Mouse (Mus musculus): ENCODE results near the gene Ifna2. TPM values are rescaled to one million over a fixed set of nuclear protein-coding genes. Genes with fewer than 3 reads are reported as not detected.

Ifna2 gene
- total RNA-seq (2017) = not detected in 2 replicates

GRCm38 (mm10) chr4:88683812-88684211 is at the start of gene Ifna2:
TSS of gene Ifna2 (minus strand) at chr4:88683912.
- ATAC-seq (ENCODE audit: extremely low read depth, insufficient number of reproducible peaks, low FRiP score, poor library complexity, severe bottlenecking) = no peak

DNA sequence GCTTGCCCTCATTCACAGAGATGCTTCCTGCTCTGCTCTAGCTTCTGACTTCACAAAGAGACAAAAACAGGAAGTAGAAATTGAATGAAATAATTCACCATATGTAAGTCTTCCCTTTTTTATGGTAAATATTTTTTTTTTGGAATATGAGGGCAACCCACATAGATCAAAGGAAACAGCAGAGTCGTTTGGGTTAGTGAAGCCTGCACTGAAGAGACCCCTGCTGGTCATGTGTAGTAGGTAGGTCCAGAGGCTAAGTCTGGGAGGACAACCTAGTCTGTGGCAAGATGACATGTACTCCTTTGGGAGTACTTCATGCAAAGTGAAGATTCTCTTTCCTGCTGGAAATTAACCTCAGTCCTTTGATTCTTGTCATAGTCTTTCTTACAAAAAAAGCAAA is 43.6 kb upstream of the Ifna2 start:
- peak; percentile 85 for ATAC-seq (ENCODE audit: extremely low read depth, insufficient number of reproducible peaks, low FRiP score, poor library complexity, severe bottlenecking)

DNA sequence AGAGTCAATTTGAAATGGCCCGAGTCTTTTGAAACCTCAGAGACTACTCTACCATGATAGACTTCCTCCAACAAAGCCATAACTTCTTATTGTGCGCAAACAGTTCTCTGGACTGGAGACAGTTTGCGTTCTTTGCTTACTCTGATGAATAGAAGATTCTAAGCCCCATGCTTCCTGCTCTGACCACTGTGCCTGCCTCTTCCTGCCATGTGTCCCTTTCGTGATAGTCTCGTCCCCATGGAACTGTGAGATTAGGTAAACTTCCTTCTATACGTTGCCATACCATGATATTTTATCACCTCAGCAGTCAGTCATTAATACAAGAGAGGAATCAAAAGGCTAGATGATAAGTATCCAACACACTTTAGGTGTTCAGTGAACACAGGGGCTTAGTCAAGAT is 43.0 kb upstream of the Ifna2 start:
- no peak for ATAC-seq (ENCODE audit: extremely low read depth, insufficient number of reproducible peaks, low FRiP score, poor library complexity, severe bottlenecking)

GRCm38 (mm10) chr4:88723497-88724090 is 39.9 kb upstream of the Ifna2 start:
- no peak for ATAC-seq (ENCODE audit: extremely low read depth, insufficient number of reproducible peaks, low FRiP score, poor library complexity, severe bottlenecking)

- peak; percentile 96 for ATAC-seq (ENCODE audit: extremely low read depth, insufficient number of reproducible peaks, low FRiP score, poor library complexity, severe bottlenecking)
Measured at GRCm38 (mm10) chr4:88721791-88722721, 38.3 kb upstream of the Ifna2 start, which contains the start of the genes Gm26566 and Klhl9. TSS of gene Gm26566 (plus strand) at chr4:88721805. TSS of gene Klhl9 (minus strand) at chr4:88722465.

DNA sequence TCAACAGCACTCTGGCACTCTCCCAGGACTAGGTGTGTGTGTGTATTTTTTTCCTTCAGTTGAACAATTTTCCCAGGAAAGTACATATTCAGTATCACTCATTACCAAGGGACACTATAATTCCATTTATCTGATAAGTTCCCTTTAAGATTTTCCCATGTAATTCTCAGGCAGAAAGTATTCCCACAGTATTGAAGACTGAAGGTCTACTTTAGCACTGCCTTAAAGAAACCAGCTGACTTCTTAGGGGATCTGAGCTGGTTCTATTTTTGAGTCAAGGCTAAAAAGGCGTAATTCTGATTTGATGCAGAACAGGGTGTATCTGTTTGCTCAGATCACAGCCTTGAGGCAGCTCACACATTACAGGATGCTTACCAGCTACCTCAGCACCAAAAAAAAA is 35.0 kb upstream of the Ifna2 start:
- ATAC-seq (ENCODE audit: extremely low read depth, insufficient number of reproducible peaks, low FRiP score, poor library complexity, severe bottlenecking) = no peak

GRCm38 (mm10) chr4:88715059-88715458 is 31.3 kb upstream of the Ifna2 start:
- no peak for ATAC-seq (ENCODE audit: extremely low read depth, insufficient number of reproducible peaks, low FRiP score, poor library complexity, severe bottlenecking)

DNA sequence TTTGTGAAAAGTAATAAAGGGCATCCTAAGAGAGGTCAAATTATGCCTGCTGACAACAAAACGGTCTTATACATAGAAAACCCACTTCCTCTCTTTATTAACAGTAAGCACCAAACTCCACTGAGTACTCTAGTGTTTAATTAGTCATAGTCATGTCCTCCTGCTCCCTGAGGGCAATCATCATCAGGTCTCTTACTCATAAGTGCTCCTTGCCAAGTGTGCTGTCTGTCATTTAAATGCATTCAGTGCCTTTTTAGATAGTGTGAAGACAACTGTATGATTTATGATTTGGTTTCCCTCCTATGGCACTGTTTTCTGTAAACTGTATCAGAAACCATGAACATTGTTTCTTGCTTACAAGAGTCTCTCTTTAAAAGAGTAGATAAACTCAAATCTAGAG is 30.6 kb upstream of the Ifna2 start:
- no peak for ATAC-seq (ENCODE audit: extremely low read depth, insufficient number of reproducible peaks, low FRiP score, poor library complexity, severe bottlenecking)

DNA sequence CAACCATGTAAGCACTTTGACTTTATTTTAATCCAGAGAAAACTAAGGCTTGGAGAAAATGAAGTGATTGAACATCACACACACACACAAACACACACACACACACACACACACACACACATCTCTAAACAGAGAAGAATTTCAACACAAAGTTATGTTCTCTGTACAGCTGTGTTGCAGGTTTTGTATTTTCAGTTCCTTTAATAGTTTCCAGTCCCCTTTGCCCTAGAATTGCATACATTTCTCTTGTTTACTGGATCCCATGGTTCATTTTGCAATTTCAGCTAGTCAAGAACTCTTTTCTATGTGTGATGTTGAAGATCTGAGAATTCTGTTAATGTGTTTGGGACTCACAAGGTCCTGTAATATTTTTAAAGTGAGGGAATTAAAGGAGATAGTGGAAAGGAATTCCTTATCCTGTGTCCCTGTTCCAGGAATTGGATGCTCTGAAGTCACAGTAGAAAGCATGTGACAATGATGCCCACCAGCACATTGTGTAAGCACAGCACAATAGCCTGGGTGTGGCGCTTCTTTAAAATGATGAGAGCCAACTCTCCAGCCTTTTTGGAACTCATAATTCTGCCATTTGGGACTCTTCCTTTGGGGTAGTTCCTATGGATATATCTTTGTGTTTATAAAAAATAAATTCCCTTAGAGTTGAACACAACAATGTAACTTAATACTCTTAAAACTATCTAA is 23.6 kb upstream of the Ifna2 start:
- ATAC-seq (ENCODE audit: extremely low read depth, insufficient number of reproducible peaks, low FRiP score, poor library complexity, severe bottlenecking) = no peak

DNA sequence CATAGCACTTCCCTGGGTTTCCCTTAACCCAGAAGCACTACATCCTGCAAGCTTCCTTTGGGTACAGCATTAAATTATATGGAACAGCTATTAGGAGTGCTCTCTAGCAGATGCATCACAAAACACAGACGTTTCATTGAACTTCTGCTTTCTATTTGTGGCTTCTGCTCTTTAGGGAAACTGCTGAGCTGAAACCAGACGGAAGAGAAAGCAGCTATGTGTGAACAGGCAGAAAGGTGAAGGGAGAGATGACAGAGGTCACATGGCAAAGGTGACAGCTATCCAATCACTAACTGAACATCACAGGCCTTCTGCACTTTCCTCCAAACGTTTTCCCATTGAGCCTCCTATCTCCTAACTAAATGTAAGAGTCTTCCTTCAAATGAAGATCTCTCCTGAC is 22.2 kb upstream of the Ifna2 start:
- ATAC-seq (ENCODE audit: extremely low read depth, insufficient number of reproducible peaks, low FRiP score, poor library complexity, severe bottlenecking) = peak; percentile 92

- ATAC-seq (ENCODE audit: extremely low read depth, insufficient number of reproducible peaks, low FRiP score, poor library complexity, severe bottlenecking) = no peak
Measured at GRCm38 (mm10) chr4:88699301-88699700, 15.6 kb upstream of the Ifna2 start.

DNA sequence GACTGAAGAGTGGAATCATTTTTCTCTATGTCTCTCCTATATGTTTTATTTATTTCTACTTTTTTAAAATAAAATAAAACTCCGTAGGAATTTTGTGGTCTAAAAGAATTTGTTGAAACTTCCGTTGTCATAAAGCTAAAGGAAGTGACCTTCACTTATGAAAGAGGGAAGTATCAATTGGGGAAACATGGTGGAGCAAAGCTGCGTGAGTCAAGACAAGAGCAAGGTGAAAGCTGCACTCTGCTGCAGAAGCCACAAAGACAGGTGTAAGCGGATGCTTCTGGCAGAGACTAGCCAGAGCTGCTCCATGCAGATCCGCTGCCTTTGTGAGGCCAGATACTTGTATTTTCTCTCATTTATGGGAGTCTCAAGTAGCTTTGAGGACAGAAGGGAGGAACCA is 15.1 kb upstream of the Ifna2 start:
- peak; percentile 62; the same call in 1 of the 2 replicates for ATAC-seq (ENCODE audit: extremely low read depth, insufficient number of reproducible peaks, low FRiP score, poor library complexity, severe bottlenecking)

DNA sequence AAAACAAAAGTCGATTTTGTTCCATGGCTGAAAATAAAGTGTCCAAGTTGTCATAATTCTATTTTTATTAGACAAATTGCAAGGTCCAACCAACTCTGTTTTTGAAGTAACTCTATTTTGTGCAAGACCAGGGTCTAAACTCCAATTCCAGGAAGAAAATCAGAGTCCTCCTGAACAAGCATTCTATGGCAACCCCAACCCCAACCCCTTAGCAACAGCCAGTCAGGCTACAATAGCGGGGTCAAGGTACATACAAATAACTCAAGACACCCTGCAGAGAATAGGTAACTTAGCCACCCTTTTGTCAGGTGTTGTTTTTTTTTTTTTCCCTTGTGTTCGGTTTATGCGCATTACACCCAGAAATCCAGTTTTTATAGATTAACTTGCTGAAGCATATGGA is 14.0 kb upstream of the Ifna2 start:
- ATAC-seq (ENCODE audit: extremely low read depth, insufficient number of reproducible peaks, low FRiP score, poor library complexity, severe bottlenecking) = no peak

DNA sequence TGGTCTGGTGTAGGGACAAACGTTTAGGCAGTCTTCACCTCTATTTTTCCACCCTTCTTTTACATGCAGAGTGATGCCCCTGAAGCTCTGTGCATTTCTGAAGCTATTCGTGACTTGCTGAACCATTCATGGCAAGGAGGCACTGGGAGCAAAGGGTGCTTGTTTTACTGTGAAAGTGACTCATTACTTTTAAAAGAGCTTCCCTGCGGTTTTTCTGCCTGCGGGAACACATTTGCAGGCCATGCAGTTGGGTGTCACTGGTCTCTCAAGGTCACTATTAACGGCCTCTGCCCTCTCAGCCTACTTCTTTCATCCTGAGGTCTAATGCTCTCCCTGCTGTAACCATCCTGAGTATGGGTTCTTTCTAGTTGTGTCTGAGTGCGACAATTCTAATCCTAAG is 13.4 kb upstream of the Ifna2 start:
- no peak for ATAC-seq (ENCODE audit: extremely low read depth, insufficient number of reproducible peaks, low FRiP score, poor library complexity, severe bottlenecking)

- peak; percentile 97 for ATAC-seq (ENCODE audit: extremely low read depth, insufficient number of reproducible peaks, low FRiP score, poor library complexity, severe bottlenecking)
Measured at GRCm38 (mm10) chr4:88696237-88696884, 12.6 kb upstream of the Ifna2 start.

DNA sequence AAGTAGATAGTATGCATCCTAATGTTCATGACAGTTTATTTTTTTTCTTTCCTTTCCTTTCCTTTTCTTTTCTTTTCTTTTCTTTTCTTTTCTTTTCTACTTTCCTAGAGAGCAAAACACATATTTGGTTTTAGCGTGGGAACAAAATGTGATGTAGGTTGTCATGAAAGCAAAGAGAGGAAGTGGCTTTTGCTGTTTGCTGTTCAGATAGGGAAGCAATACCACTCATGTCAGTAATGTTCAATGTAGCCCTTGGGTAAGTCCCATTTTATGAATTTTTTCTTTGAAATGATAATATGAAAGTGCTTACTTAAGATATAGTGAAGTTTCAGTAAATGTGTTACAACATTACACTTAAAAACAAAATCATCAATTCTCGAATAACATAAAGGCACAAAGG is 9.7 kb upstream of the Ifna2 start:
- no peak for ATAC-seq (ENCODE audit: extremely low read depth, insufficient number of reproducible peaks, low FRiP score, poor library complexity, severe bottlenecking)

DNA sequence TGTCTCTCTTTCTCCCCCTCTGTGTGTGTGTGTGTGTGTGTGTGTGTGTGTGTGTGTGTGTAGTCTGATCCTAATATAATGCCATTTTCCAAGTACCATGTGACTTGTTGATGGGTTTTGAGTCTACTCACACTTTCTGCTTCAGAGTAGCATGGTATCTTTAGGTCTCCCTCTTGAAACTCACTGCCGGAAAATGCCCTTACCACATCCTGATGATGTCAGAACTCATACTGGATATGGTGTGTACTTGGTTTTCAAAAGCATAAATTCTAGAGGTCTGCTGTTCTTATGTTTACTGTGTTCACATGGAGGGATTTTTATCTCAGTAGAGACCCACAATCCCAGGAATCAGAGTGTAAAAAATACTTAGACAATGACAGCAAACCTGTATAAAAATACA is 8.8 kb upstream of the Ifna2 start:
- no peak for ATAC-seq (ENCODE audit: extremely low read depth, insufficient number of reproducible peaks, low FRiP score, poor library complexity, severe bottlenecking)

- no peak for ATAC-seq (ENCODE audit: extremely low read depth, insufficient number of reproducible peaks, low FRiP score, poor library complexity, severe bottlenecking)
Measured at GRCm38 (mm10) chr4:88691259-88691658, 7.5 kb upstream of the Ifna2 start, which contains the start of gene Ifnab. TSS of gene Ifnab (minus strand) at chr4:88691359.

GRCm38 (mm10) chr4:88681353-88681752 is 2.4 kb downstream of the Ifna2 start:
- no peak for ATAC-seq (ENCODE audit: extremely low read depth, insufficient number of reproducible peaks, low FRiP score, poor library complexity, severe bottlenecking)

Data from neutrophil, adult 5-6 weeks (primary cell).